ENCODE assay signal across 8 mouse cellular contexts in genomic region chr4:57781994-57782393, GRCm38 (mm10).
A peak's percentile ranks its signal among the peaks of the same experiment; 100 is the strongest.
DNase-seq lines count a peak whose midpoint lies in the region; ATAC-seq and TF ChIP-seq lines count a peak whose summit lies in the region.

No protein-coding gene starts in this region.

- H3K27me3 ChIP-seq in erythroblast, embryonic 14.5 days (ENCODE audit: control insufficient read depth): peaks cover 49% of the 10 kb centered on the region
- H3K27me3 ChIP-seq in liver, adult 2 months (ENCODE audit: control insufficient read depth, insufficient read depth, low read length): no peaks in the 10 kb centered on the region
- H3K27me3 ChIP-seq in midbrain, embryonic 16.5 days (ENCODE audit: control insufficient read depth, insufficient read depth, low read depth, low read length): peaks cover 3% of the 10 kb centered on the region; the same call in 1 of the 2 replicates
- no peaks in the 10 kb centered on the region for H3K27me3 ChIP-seq in splenic B cell, adult 2 months (ENCODE audit: control insufficient read depth, insufficient read depth, low read length, poor library complexity, severe bottlenecking)

- TF ChIP-seq POLR2A in liver, adult 2 months (IDR thresholded peaks at IDR 0.05; ENCODE audit: extremely low read depth, insufficient read depth, low read length): 0 out of 2 replicates have a peak, but pooled peaks have one; percentile 39

- peak; percentile 38 for DNase-seq in c-Kit-positive CD71-positive TER-119-positive erythroid progenitor cells, embryonic 14.5 days (ENCODE audit: low spot score)
- peak; percentile 78 for DNase-seq in gastrocnemius, postnatal 25 days
- peak; percentile 80 for DNase-seq in induced T-regulatory cell, adult 2 months (ENCODE audit: low read depth)
- peak; percentile 37 for DNase-seq in liver, adult 2 months (ENCODE audit: extremely low read depth, low read depth, low spot score)
- DNase-seq in splenic B cell, adult 2 months (ENCODE audit: low read depth, low spot score): peak; percentile 82

- H3K4me1 ChIP-seq in erythroblast, embryonic 14.5 days (ENCODE audit: control insufficient read depth): peaks cover 13% of the 10 kb centered on the region
- H3K4me1 ChIP-seq in liver, adult 2 months (ENCODE audit: control insufficient read depth, insufficient read depth, low read length): peaks cover 12% of the 10 kb centered on the region
- peaks cover 20% of the 10 kb centered on the region for H3K4me1 ChIP-seq in midbrain, embryonic 16.5 days (ENCODE audit: control insufficient read depth, insufficient read depth, low read length)

- no peaks in the 10 kb centered on the region for H3K79me2 ChIP-seq in liver, adult 2 months (ENCODE audit: control insufficient read depth, insufficient read depth, low read length)

- ATAC-seq in erythroblast, adult 5-6 weeks (replicated peaks; ENCODE audit: low FRiP score, poor library complexity, severe bottlenecking): no peak; the same call in 1 of the 2 replicates
- peak; percentile 79 for ATAC-seq in midbrain, embryonic 16.5 days

- 3% methylated on average over 26 of the region's 26 CpGs for WGBS in liver, adult 2 months
- WGBS in midbrain, embryonic 16.5 days: 2% methylated on average over 21 of the region's 26 CpGs

- H3K4me3 ChIP-seq in erythroblast, embryonic 14.5 days (replicated peaks): peak overlapping the region; percentile 47
- peak overlapping the region; percentile 52 for H3K4me3 ChIP-seq in liver, adult 2 months (ENCODE audit: insufficient read depth, low read depth, low read length)
- peak overlapping the region; percentile 53 for H3K4me3 ChIP-seq in midbrain, embryonic 16.5 days (ENCODE audit: low read depth, low read length)

- peak; percentile 50 for TF ChIP-seq CTCF in liver, adult 2 months (IDR thresholded peaks at IDR 0.05; ENCODE audit: low read depth, low read length)

- peak overlapping the region; percentile 55 for H3K9ac ChIP-seq in liver, adult 2 months (ENCODE audit: low read depth, low read length)
- peak overlapping the region; percentile 70 for H3K9ac ChIP-seq in midbrain, embryonic 16.5 days (ENCODE audit: low read depth, low read length)

- H3K9me3 ChIP-seq in erythroblast, embryonic 14.5 days (ENCODE audit: control insufficient read depth, low read length): no peaks in the 10 kb centered on the region; the same call in 1 of the 2 replicates
- H3K9me3 ChIP-seq in midbrain, embryonic 16.5 days (replicated peaks; ENCODE audit: control insufficient read depth, low read length, poor library complexity, severe bottlenecking): no peaks in the 10 kb centered on the region

- no peaks in the 10 kb centered on the region for H3K36me3 ChIP-seq in erythroblast, embryonic 14.5 days (ENCODE audit: control insufficient read depth)
- no peaks in the 10 kb centered on the region for H3K36me3 ChIP-seq in liver, adult 2 months (ENCODE audit: control insufficient read depth, insufficient read depth, low read length)
- H3K36me3 ChIP-seq in midbrain, embryonic 16.5 days (ENCODE audit: control insufficient read depth, insufficient read depth, low read length): no peaks in the 10 kb centered on the region
- H3K36me3 ChIP-seq in splenic B cell, adult 2 months (ENCODE audit: control insufficient read depth, insufficient read depth, low read length, poor library complexity, severe bottlenecking): no peaks in the 10 kb centered on the region

- H3K4me2 ChIP-seq in midbrain, embryonic 16.5 days (ENCODE audit: low read length): peak overlapping the region; percentile 90

- 0 out of 2 replicates have a peak overlapping the region, but pooled peaks have one; percentile 39 for H3K27ac ChIP-seq in liver, adult 2 months (replicated peaks; ENCODE audit: insufficient read depth, low read depth, low read length)
- no peak overlapping the region for H3K27ac ChIP-seq in midbrain, embryonic 16.5 days (ENCODE audit: low read length)
